In the genomic region with DNA sequence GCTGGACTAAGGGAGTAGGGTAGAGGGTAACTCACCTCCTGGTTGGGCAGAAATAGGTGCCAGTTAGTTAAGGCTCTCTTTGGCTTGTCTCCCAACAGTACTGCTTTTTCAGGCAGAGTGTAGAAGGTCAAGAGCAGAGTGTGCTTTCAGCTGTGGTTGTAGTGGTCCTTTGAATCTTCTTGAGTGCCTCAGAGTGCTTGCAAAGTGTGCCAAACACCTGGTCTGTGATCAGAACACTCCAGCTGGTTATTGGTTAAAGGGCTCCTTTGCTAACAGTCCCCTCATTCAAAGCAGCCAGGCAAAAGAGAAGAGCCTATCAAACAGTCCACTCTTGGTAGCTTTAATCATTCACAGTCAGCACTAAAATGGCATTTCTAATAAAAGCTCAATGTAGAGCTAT, we compare ENCODE assay signal across 20 mouse cellular contexts. TPM values are rescaled to one million over a fixed set of nuclear protein-coding genes. Genes with fewer than 3 reads are reported as not detected.
DNase-seq lines count a peak whose midpoint lies in the region; ATAC-seq and TF ChIP-seq lines count a peak whose summit lies in the region.
"Had no signal": no experiment of that assay in that cellular context is flagged by ENCODE, and none has a peak within 500 bp of the region (broad histone marks: within the 10 kb centered on the region; RNA-seq: fewer than 3 reads in every experiment).

No protein-coding gene starts in this region.

- no peaks in the 10 kb centered on the region for H3K4me1 ChIP-seq in forebrain, postnatal 0 days (ENCODE audit: insufficient read depth)
- no peaks in the 10 kb centered on the region for H3K4me1 ChIP-seq in forebrain, embryonic 16.5 days (replicated peaks; ENCODE audit: control insufficient read depth, insufficient read depth, low read length)
- no peaks in the 10 kb centered on the region for H3K4me1 ChIP-seq in lung, embryonic 15.5 days
- no peaks in the 10 kb centered on the region for H3K4me1 ChIP-seq in lung, adult 2 months (ENCODE audit: control insufficient read depth, insufficient read depth, low read length)
- 0 out of 2 replicates have a peak, but pooled peaks cover 3% of the 10 kb centered on the region for H3K4me1 ChIP-seq in neural tube, embryonic 13.5 days (replicated peaks)
- no peaks in the 10 kb centered on the region for H3K4me1 ChIP-seq in neural tube, embryonic 15.5 days
- H3K4me1 ChIP-seq: embryonic facial prominence, embryonic 12.5 days; forebrain, embryonic 15.5 days; heart, embryonic 12.5 days; hindbrain, embryonic 15.5 days had no signal

- no peak overlapping the region for H3K27ac ChIP-seq in forebrain, postnatal 0 days (ENCODE audit: low read depth, low read length)
- no peak overlapping the region for H3K27ac ChIP-seq in forebrain, embryonic 16.5 days (ENCODE audit: low read length)
- H3K27ac ChIP-seq in lung, embryonic 15.5 days: no peak overlapping the region
- no peak overlapping the region for H3K27ac ChIP-seq in neural tube, embryonic 13.5 days (replicated peaks)
- no peak overlapping the region for H3K27ac ChIP-seq in neural tube, embryonic 15.5 days (replicated peaks)
- H3K27ac ChIP-seq: embryonic facial prominence, embryonic 12.5 days; forebrain, embryonic 15.5 days; hindbrain, embryonic 15.5 days had no signal

- no peaks in the 10 kb centered on the region for H3K36me3 ChIP-seq in forebrain, postnatal 0 days (ENCODE audit: insufficient read depth)
- no peaks in the 10 kb centered on the region for H3K36me3 ChIP-seq in forebrain, embryonic 16.5 days (ENCODE audit: control insufficient read depth, insufficient read depth)
- H3K36me3 ChIP-seq in lung, embryonic 15.5 days: no peaks in the 10 kb centered on the region
- no peaks in the 10 kb centered on the region for H3K36me3 ChIP-seq in neural tube, embryonic 13.5 days
- no peaks in the 10 kb centered on the region for H3K36me3 ChIP-seq in neural tube, embryonic 15.5 days
- H3K36me3 ChIP-seq: embryonic facial prominence, embryonic 12.5 days; forebrain, embryonic 15.5 days; heart, embryonic 12.5 days; hindbrain, embryonic 15.5 days had no signal

- no peaks in the 10 kb centered on the region for H3K9me3 ChIP-seq in forebrain, postnatal 0 days (ENCODE audit: low read length)
- H3K9me3 ChIP-seq in forebrain, embryonic 16.5 days (ENCODE audit: control insufficient read depth, low read length): no peaks in the 10 kb centered on the region
- H3K9me3 ChIP-seq in lung, embryonic 15.5 days: no peaks in the 10 kb centered on the region
- no peaks in the 10 kb centered on the region for H3K9me3 ChIP-seq in neural tube, embryonic 13.5 days
- no peaks in the 10 kb centered on the region for H3K9me3 ChIP-seq in neural tube, embryonic 15.5 days (replicated peaks)
- H3K9me3 ChIP-seq: embryonic facial prominence, embryonic 12.5 days; forebrain, embryonic 15.5 days; heart, embryonic 12.5 days; hindbrain, embryonic 15.5 days had no signal

- no peak for TF ChIP-seq POLR2A in lung, adult 2 months (IDR thresholded peaks at IDR 0.05; ENCODE audit: borderline replicate concordance, extremely low read depth, low read depth, low read length)

- no peak overlapping the region for H3K4me2 ChIP-seq in forebrain, postnatal 0 days (ENCODE audit: low read depth)
- H3K4me2 ChIP-seq in forebrain, embryonic 16.5 days (ENCODE audit: low read length): no peak overlapping the region
- H3K4me2 ChIP-seq in lung, embryonic 15.5 days: no peak overlapping the region
- H3K4me2 ChIP-seq in neural tube, embryonic 13.5 days: no peak overlapping the region
- no peak overlapping the region for H3K4me2 ChIP-seq in neural tube, embryonic 15.5 days
- H3K4me2 ChIP-seq: embryonic facial prominence, embryonic 12.5 days; forebrain, embryonic 15.5 days; heart, embryonic 12.5 days; hindbrain, embryonic 15.5 days had no signal

- H3K9ac ChIP-seq in forebrain, postnatal 0 days: no peak overlapping the region
- no peak overlapping the region for H3K9ac ChIP-seq in forebrain, embryonic 16.5 days (replicated peaks; ENCODE audit: low read depth, low read length)
- H3K9ac ChIP-seq in lung, embryonic 15.5 days: no peak overlapping the region
- no peak overlapping the region for H3K9ac ChIP-seq in neural tube, embryonic 13.5 days
- H3K9ac ChIP-seq in neural tube, embryonic 15.5 days (replicated peaks): no peak overlapping the region
- H3K9ac ChIP-seq: embryonic facial prominence, embryonic 12.5 days; forebrain, embryonic 15.5 days; heart, embryonic 12.5 days; hindbrain, embryonic 15.5 days had no signal

- peak; percentile 29; the same call in 1 of the 2 replicates for ATAC-seq in forebrain, postnatal 0 days
- no peak for ATAC-seq in forebrain, embryonic 16.5 days
- ATAC-seq in lung, embryonic 15.5 days (ENCODE audit: borderline replicate concordance, extremely low read depth, low FRiP score, low TSS enrichment): peak; percentile 62
- ATAC-seq in neural tube, embryonic 13.5 days (ENCODE audit: low read depth): 0 out of 2 replicates have a peak, but pooled peaks have one; percentile 23
- no peak for ATAC-seq in neural tube, embryonic 15.5 days (ENCODE audit: low FRiP score)
- ATAC-seq: forebrain, embryonic 15.5 days had no signal

- TF ChIP-seq CTCF in forebrain, postnatal 0 days (IDR thresholded peaks at IDR 0.05; ENCODE audit: low read depth): no peak
- TF ChIP-seq CTCF in lung, adult 2 months (IDR thresholded peaks at IDR 0.05; ENCODE audit: insufficient read depth, low read length): no peak

- no peak overlapping the region for H3K4me3 ChIP-seq in forebrain, postnatal 0 days (ENCODE audit: low read depth, low read length)
- no peak overlapping the region for H3K4me3 ChIP-seq in forebrain, embryonic 16.5 days (replicated peaks; ENCODE audit: low read length)
- H3K4me3 ChIP-seq in lung, embryonic 15.5 days: no peak overlapping the region
- H3K4me3 ChIP-seq in lung, adult 2 months (replicated peaks; ENCODE audit: extremely low read depth, low read depth, low read length): no peak overlapping the region
- no peak overlapping the region for H3K4me3 ChIP-seq in neural tube, embryonic 13.5 days
- no peak overlapping the region for H3K4me3 ChIP-seq in neural tube, embryonic 15.5 days (replicated peaks)
- H3K4me3 ChIP-seq: embryonic facial prominence, embryonic 12.5 days; forebrain, embryonic 15.5 days; heart, embryonic 12.5 days; hindbrain, embryonic 15.5 days had no signal

- no peaks in the 10 kb centered on the region for H3K27me3 ChIP-seq in forebrain, postnatal 0 days (ENCODE audit: insufficient read depth, low read length)
- no peaks in the 10 kb centered on the region for H3K27me3 ChIP-seq in forebrain, embryonic 16.5 days (replicated peaks; ENCODE audit: control insufficient read depth, insufficient read depth, low read length)
- no peaks in the 10 kb centered on the region for H3K27me3 ChIP-seq in lung, embryonic 15.5 days
- H3K27me3 ChIP-seq in neural tube, embryonic 13.5 days: no peaks in the 10 kb centered on the region
- no peaks in the 10 kb centered on the region for H3K27me3 ChIP-seq in neural tube, embryonic 15.5 days (replicated peaks)
- H3K27me3 ChIP-seq: embryonic facial prominence, embryonic 12.5 days; forebrain, embryonic 15.5 days; heart, embryonic 12.5 days; hindbrain, embryonic 15.5 days had no signal

- peak; percentile 2 for DNase-seq in forebrain, postnatal 0 days
- no peak for DNase-seq in lung, adult 2 months
- DNase-seq in urinary bladder, postnatal 10 days (ENCODE audit: low spot score): no peak
- DNase-seq: adrenal gland, adult 2 months; cerebellum, adult 11-12 months; cerebellum, adult 9-10 months; cerebellum, postnatal 25 days; gastrocnemius, postnatal 14 days; heart, postnatal 36 days had no signal

RNA-seq across cellular contexts. Expression of gene Grm3, which starts 56.1 kb away (rescaled TPM):
- 105 and 150 TPM in 2 replicates for total RNA-seq in forebrain, postnatal 0 days (2014; rRNA removed)
- polyA plus RNA-seq in forebrain, postnatal 0 days (2015; fragmentation: Nextera tagmentation; extraction: Ambion mirVana): 44.6 and 66.5 TPM in 2 replicates
- 27.8 and 34.5 TPM in 2 replicates for polyA plus RNA-seq in forebrain, embryonic 16.5 days (2015; fragmentation: Nextera tagmentation; extraction: Ambion mirVana)
- 0.12 and 0.15 TPM in 2 replicates for polyA plus RNA-seq in lung, embryonic 15.5 days (2015; fragmentation: Nextera tagmentation; extraction: Ambion mirVana)
- not detected in 2 replicates for polyA plus RNA-seq in lung, adult 2 months (2012; rRNA removed)
- 21.1 and 22.5 TPM in 2 replicates for polyA plus RNA-seq in neural tube, embryonic 13.5 days (2015; fragmentation: Nextera tagmentation; extraction: Ambion mirVana)
- polyA plus RNA-seq in neural tube, embryonic 15.5 days (2015; fragmentation: Nextera tagmentation; extraction: Ambion mirVana): 39.6 and 50.6 TPM in 2 replicates
- total RNA-seq: adrenal gland, adult 2 months; ES-E14; gastrocnemius, adult 18-20 months; heart, postnatal 36 days had no signal
- polyA plus RNA-seq: gonadal fat pad, adult 2 months had no signal

Comparison
In these comparisons a context has a peak if more than half of its experiments do, and no peak if none do; other contexts are left out.
1. ATAC-seq: peak in forebrain, postnatal 0 days (single experiment), lung, embryonic 15.5 days (single experiment) and neural tube, embryonic 13.5 days (single experiment); none in forebrain, embryonic 16.5 days (single experiment) and neural tube, embryonic 15.5 days (single experiment).
2. RNA of gene Grm3, which starts 56.1 kb away (polyA plus RNA-seq): 44.6 to 66.5 TPM in forebrain, postnatal 0 days, 39.6 to 50.6 TPM in neural tube, embryonic 15.5 days, 27.8 to 34.5 TPM in forebrain, embryonic 16.5 days and 21.1 to 22.5 TPM in neural tube, embryonic 13.5 days; 0.12 to 0.15 TPM in lung, embryonic 15.5 days and not detected in lung, adult 2 months; every median in the first group is over 10 times any median in the second.